Mouse (Mus musculus) forebrain, embryonic 11.5 days (tissue): ENCODE results near the gene Atp2b2. TPM values are rescaled to one million over a fixed set of nuclear protein-coding genes. Genes with fewer than 3 reads are reported as not detected.

Experiments used
- ATAC-seq: fragments of 200-750 bp; cut with Nextera tagmentation; replicated peaks from 2 replicates; pipeline ENCODE4 v1.8.0; 2017; ENCODE audit warnings: moderate TSS enrichment; ENCODE audit not compliant: low FRiP score
- DNase-seq: peaks from one replicate; pipeline ENCODE4 v3.0.0-alpha.2; 2017; ENCODE audit warnings: low spot score
- H3K27ac ChIP-seq: fragments of 300-500 bp; sonication (generic); 2 replicates; pipeline ENCODE4 v1.5.1; 2014; ENCODE audit warnings: low read depth, low read length
- H3K27me3 ChIP-seq: fragments of 300-500 bp; sonication (generic); 2 replicates; pipeline ENCODE4 v1.6.1; 2014; ENCODE audit warnings: mild to moderate bottlenecking, low read length, mixed read lengths; ENCODE audit not compliant: control insufficient read depth, insufficient read depth
- H3K36me3 ChIP-seq: fragments of 300-500 bp; sonication (generic); 2 replicates; pipeline ENCODE4 v1.6.1; 2014; ENCODE audit warnings: mild to moderate bottlenecking, low read length, moderate library complexity, mixed read lengths; ENCODE audit not compliant: control insufficient read depth, insufficient read depth
- H3K4me1 ChIP-seq: fragments of 300-500 bp; sonication (generic); replicated peaks from 2 replicates; pipeline ENCODE4 v1.6.1; 2014; ENCODE audit warnings: low read length, mixed read lengths; ENCODE audit not compliant: control insufficient read depth, insufficient read depth
- H3K4me2 ChIP-seq: fragments of 300-500 bp; sonication (generic); 2 replicates; pipeline ENCODE4 v1.6.1; 2014; ENCODE audit warnings: low read depth, mild to moderate bottlenecking, low read length, moderate library complexity, mixed read lengths; ENCODE audit not compliant: severe bottlenecking
- H3K4me3 ChIP-seq: fragments of 300-500 bp; sonication (generic); 2 replicates; pipeline ENCODE4 v1.5.1; 2014; ENCODE audit warnings: low read depth, low read length
- H3K9ac ChIP-seq: fragments of 300-500 bp; sonication (generic); 2 replicates; pipeline ENCODE4 v1.6.1; 2014; ENCODE audit warnings: low read length
- H3K9me3 ChIP-seq: fragments of 300-500 bp; sonication (generic); 2 replicates; pipeline ENCODE4 v1.6.1; 2016; ENCODE audit warnings: low read length, mixed read lengths; ENCODE audit not compliant: control insufficient read depth
- WGBS: fragments of 180-500 bp; shearing (Covaris S2); extraction: QIAGEN DNeasy Blood & Tissue Kit; methylation state at CpG from one replicate; pipeline ENCODE4 v1.1.7; 2014; 5-methylcytosine and 5-hydroxymethylcytosine counted together
- polyA plus RNA-seq: library from polyadenylated mRNA; unstranded; fragments of >200 nt; fragmentation: Nextera tagmentation; extraction: Ambion mirVana; gene quantifications from 2 replicates; pipeline ENCODE4 v1.2.1, GENCODE M21; 2014

Atp2b2 gene
- polyA plus RNA-seq, 1 experiment from 2014 or later, result 2.5 TPM

DNA sequence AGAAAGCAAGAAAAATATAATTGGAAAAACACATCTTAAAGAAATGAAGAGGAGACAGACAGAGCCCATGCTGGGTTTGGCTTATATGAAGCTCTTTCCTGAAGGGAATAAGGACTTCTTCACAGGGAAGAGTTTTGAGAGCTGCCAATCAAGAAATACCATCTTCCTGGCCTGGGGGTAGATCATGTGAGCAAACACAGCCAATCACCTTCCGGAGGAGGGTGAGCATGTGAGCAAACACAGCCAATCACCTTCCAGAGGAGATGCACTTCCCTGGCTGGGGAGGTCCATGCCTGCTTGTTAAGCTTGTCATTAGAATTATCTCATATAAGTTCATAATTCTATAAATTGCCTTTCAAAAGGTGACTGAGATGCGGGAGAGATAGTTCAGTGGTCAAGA is 211.9 kb downstream of the Atp2b2 start:
- WGBS, result 93% methylated on average over 2 of the region's 2 CpGs
- H3K4me1 ChIP-seq, result no peaks in the 10 kb centered on the region
- no peaks in the 10 kb centered on the region for H3K9me3 ChIP-seq
- no peaks in the 10 kb centered on the region for H3K36me3 ChIP-seq
- no peaks in the 10 kb centered on the region for H3K27me3 ChIP-seq
- no peak overlapping the region for H3K27ac ChIP-seq
- ATAC-seq, result no peak
- H3K4me3 ChIP-seq, result no peak overlapping the region
- H3K4me2 ChIP-seq, result no peak overlapping the region
- no peak overlapping the region for H3K9ac ChIP-seq
- no peak for DNase-seq

DNA sequence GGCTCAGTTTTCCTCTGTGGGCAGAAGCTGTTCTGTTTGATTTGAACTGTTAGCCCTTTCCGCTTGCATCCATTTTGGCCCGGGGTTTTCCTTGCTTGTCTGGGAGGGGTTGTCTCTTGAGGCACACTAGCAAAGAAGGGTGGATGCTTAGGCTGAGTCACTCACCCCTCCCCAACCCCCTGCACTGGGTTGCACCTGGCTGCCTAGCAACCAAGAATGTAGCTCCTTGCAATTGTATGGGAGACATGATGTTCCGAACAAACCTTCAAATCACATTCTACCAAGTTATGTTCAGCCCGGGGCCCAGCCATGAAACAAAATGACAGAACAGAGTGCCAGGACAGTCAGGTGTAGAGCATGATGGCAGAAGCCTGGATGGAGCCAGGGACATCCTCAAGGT is 215.1 kb downstream of the Atp2b2 start:
- Histone ChIP-seq H3K27me3 (no peaks in the 10 kb centered on the region), H3K9ac (no peak overlapping the region), H3K36me3 (no peaks in the 10 kb centered on the region), H3K4me2 (no peak overlapping the region), H3K4me1 (no peaks in the 10 kb centered on the region), H3K27ac (no peak overlapping the region), H3K9me3 (no peaks in the 10 kb centered on the region), H3K4me3 (no peak overlapping the region)
- DNase-seq (no peak), ATAC-seq (no peak)
- WGBS, result 88% methylated on average over 4 of the region's 4 CpGs

DNA sequence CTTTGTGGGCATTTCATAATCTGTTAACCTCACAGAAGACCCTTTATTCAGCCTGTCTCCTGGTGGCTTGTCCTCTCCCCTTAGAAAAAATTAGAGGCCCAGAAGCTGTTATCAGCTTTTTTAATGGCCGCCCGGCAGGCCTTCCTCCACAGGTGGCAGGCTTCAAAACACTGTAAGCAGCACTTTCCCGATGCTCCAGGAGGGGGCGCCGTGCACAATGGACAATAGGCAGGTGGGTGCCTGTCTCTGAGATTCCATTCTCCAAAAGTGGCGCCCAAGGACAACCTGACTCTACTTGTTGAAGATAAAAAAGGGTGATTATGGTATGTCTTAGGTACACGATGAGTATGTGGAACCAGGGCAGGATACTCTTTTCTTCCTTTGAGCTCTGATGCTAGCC is 220.0 kb downstream of the Atp2b2 start:
- H3K9me3 ChIP-seq, result no peaks in the 10 kb centered on the region
- H3K27me3 ChIP-seq, result no peaks in the 10 kb centered on the region
- H3K27ac ChIP-seq, result no peak overlapping the region
- H3K36me3 ChIP-seq, result no peaks in the 10 kb centered on the region
- H3K4me2 ChIP-seq, result no peak overlapping the region
- no peaks in the 10 kb centered on the region for H3K4me1 ChIP-seq
- 38% methylated on average over 7 of the region's 7 CpGs for WGBS
- no peak overlapping the region for H3K4me3 ChIP-seq
- no peak overlapping the region for H3K9ac ChIP-seq
- ATAC-seq, result no peak
- peak; percentile 66 for DNase-seq

DNA sequence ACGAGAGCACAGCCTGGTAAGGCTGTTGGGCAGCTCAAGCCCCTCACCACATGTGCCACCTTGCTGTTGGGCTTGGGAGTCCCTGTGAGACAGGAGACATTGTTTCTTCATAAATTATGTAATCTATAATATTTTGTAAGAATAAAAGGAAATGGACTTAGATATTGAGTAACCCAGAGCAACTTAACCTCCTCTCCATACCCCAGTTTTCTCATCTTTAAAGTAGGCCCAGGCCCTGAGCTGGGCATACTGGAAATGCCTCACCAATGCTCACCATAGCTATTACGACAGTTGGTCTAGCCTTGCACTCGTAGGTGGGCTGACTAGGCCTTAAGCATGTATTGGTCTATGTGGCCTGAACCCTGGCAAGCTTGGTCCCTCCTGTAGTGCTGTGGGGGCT is 225.7 kb downstream of the Atp2b2 start:
- Histone ChIP-seq H3K9me3 (no peaks in the 10 kb centered on the region), H3K36me3 (no peaks in the 10 kb centered on the region), H3K4me1 (no peaks in the 10 kb centered on the region), H3K27me3 (no peaks in the 10 kb centered on the region), H3K27ac (no peak overlapping the region), H3K4me3 (no peak overlapping the region), H3K9ac (no peak overlapping the region), H3K4me2 (no peak overlapping the region)
- WGBS, result 79% methylated on average over 3 of the region's 3 CpGs
- ATAC-seq, result no peak
- no peak for DNase-seq

DNA sequence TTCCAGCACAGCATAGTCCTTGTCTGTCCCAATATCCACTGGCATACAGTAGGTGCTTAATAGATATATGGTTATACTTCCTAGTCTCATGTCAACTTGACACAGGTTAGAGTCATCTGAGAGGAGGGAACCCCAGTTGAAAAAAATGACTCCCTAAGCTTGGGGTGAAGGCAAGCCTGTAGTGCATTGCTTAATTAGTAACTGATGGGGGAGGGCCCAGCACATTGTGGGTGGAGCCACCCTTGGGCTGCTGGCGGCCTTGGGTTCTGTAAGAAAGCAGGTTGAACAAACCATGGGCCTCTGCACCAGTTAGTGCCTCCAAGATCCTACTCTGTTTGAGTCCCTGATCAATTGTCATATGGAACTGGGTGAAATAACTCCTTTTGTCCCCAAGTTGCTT is 231.0 kb downstream of the Atp2b2 start:
- no peaks in the 10 kb centered on the region for H3K27me3 ChIP-seq
- H3K9me3 ChIP-seq, result no peaks in the 10 kb centered on the region
- no peaks in the 10 kb centered on the region for H3K36me3 ChIP-seq
- no peak overlapping the region for H3K9ac ChIP-seq
- H3K4me1 ChIP-seq, result no peaks in the 10 kb centered on the region
- WGBS, result 45% methylated on average over 1 of the region's 1 CpGs
- ATAC-seq (no peak), DNase-seq (no peak)
- H3K27ac ChIP-seq, result no peak overlapping the region
- H3K4me3 ChIP-seq, result no peak overlapping the region
- H3K4me2 ChIP-seq, result no peak overlapping the region

DNA sequence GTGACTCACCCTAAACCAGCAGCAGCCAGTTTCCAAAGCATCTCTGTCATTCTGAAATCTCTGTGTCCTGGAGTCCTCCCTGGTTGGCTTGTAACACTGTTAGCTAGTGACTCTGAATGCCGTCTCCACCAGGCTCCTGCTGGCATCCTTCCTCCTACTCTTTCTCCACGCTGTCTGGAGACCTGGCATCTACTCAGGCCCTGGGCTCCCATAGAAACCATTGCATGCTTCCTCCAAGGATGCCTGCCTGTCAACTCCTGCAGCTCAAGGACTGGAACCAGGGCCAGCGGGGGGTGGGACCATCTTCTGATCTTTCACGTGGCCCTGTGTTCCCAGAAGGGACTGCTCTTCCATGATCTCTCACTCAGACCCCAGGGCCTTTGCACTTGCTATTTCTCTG is 231.7 kb downstream of the Atp2b2 start:
- H3K36me3 ChIP-seq, result no peaks in the 10 kb centered on the region
- no peak overlapping the region for H3K9ac ChIP-seq
- H3K4me1 ChIP-seq, result no peaks in the 10 kb centered on the region
- no peaks in the 10 kb centered on the region for H3K27me3 ChIP-seq
- no peak for DNase-seq
- H3K4me2 ChIP-seq, result no peak overlapping the region
- H3K4me3 ChIP-seq, result no peak overlapping the region
- no peaks in the 10 kb centered on the region for H3K9me3 ChIP-seq
- WGBS, result 80% methylated on average over 4 of the region's 4 CpGs
- ATAC-seq, result no peak
- H3K27ac ChIP-seq, result no peak overlapping the region

DNA sequence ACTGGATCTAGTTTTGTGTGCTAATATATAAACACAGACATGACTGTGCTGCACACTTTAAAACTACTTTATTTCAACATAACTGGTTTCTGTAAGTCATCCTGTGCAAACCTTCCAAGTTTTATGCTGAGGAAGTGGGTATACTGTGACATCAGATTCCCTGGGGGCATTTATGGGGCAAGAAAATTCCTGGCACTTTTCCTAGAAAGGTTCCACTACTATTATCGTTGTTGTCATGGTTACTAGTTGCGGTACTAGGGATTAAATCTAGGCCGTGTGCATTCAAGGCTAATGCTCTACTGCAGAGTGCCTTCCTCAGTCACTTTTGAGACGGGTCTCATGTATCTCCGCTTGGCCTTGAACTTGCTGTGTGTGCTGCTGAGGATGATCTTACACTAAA is 236.2 kb downstream of the Atp2b2 start:
- no peak for ATAC-seq
- no peaks in the 10 kb centered on the region for H3K36me3 ChIP-seq

DNA sequence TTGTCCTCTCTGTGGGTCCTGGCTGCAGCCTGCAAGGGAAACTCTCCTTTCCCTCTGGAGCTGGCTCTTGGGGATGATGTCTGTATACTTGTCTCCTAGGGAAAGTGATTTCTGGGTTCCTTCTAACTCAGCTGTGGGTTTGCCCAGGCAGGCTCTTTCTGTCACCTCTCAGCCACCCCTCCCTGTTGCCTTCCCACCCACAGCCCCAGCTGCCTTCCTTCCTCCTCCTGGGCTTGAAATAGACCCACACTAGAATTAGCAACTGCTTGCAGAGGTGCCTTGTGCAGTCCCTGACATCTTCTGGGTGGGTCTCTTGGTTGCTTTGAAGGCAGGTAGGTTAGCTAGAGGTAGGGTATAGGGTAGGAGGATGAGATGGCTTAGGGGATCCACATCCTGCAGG is 241.2 kb downstream of the Atp2b2 start:
- no peak overlapping the region for H3K27ac ChIP-seq
- DNase-seq, result no peak
- H3K9me3 ChIP-seq, result peaks cover 3% of the 10 kb centered on the region; the same call in 1 of the 2 replicates
- no peak overlapping the region for H3K4me2 ChIP-seq
- H3K9ac ChIP-seq, result no peak overlapping the region
- no peaks in the 10 kb centered on the region for H3K36me3 ChIP-seq
- H3K4me3 ChIP-seq, result no peak overlapping the region
- no peak for ATAC-seq
- H3K27me3 ChIP-seq, result no peaks in the 10 kb centered on the region
- peaks cover 9% of the 10 kb centered on the region for H3K4me1 ChIP-seq

More for the DNA sequence above, 236.2 kb downstream of the Atp2b2 start:
- no peaks in the 10 kb centered on the region for H3K4me1 ChIP-seq
- H3K27ac ChIP-seq, result no peak overlapping the region
- WGBS, result 81% methylated on average over 5 of the region's 5 CpGs
- H3K4me2 ChIP-seq, result no peak overlapping the region
- no peak for DNase-seq
- no peak overlapping the region for H3K4me3 ChIP-seq
- no peak overlapping the region for H3K9ac ChIP-seq
- peaks cover 3% of the 10 kb centered on the region; the same call in 1 of the 2 replicates for H3K9me3 ChIP-seq
- no peaks in the 10 kb centered on the region for H3K27me3 ChIP-seq

DNA sequence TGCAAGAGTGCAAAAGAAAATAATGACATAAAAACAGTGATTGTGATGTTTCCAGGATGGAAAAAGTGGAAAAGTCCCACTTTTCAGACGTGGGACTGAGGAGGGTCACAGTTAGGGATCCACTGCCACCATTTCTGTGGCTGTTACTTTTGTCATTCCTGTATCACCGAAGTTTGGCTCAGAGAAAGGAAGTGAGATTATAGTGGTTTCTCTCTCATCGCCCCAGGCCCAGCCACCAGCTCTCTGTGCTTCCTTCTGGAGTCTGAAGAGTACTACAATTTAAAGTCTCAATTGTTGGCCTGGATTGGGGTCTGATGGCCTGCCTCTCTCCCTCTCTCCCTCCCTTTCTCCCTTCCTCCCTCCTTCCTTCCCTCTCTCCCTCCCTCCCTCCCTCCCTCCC is 242.5 kb downstream of the Atp2b2 start:
- Histone ChIP-seq H3K4me2 (no peak overlapping the region), H3K4me1 (peaks cover 13% of the 10 kb centered on the region), H3K27ac (no peak overlapping the region), H3K27me3 (no peaks in the 10 kb centered on the region), H3K4me3 (no peak overlapping the region), H3K36me3 (no peaks in the 10 kb centered on the region), H3K9ac (no peak overlapping the region), H3K9me3 (peaks cover 3% of the 10 kb centered on the region; the same call in 1 of the 2 replicates)
- ATAC-seq, result no peak
- 76% methylated on average over 3 of the region's 3 CpGs for WGBS
- no peak for DNase-seq
